Mouse (Mus musculus) embryonic facial prominence, embryonic 13.5 days (tissue): Measurements from ENCODE around the gene Exosc6. TPM values are rescaled to one million over a fixed set of nuclear protein-coding genes. Genes with fewer than 3 reads are reported as not detected.
"Not testable (repeated sequence)": the region's sequence is repeated elsewhere in the genome, so short reads cannot be mapped to it uniquely, and the experiment has no call there.

Source experiments
- ATAC-seq: fragments of 200-750 bp; cut with Nextera tagmentation; 2 replicates; pipeline ENCODE4 v1.8.0; 2017; ENCODE audit warnings: low read depth; ENCODE audit not compliant: insufficient number of reproducible peaks, insufficient read depth, low FRiP score, low TSS enrichment
- H3K27ac ChIP-seq: fragments of 300-500 bp; sonication (generic); 2 replicates; pipeline ENCODE4 v1.5.1; 2015; ENCODE audit warnings: moderate library complexity, mild to moderate bottlenecking, inconsistent platforms
- H3K27me3 ChIP-seq: fragments of 300-500 bp; sonication (generic); 2 replicates; pipeline ENCODE4 v1.6.1; 2015; ENCODE audit warnings: mild to moderate bottlenecking, inconsistent platforms
- H3K36me3 ChIP-seq: fragments of 300-500 bp; sonication (generic); 2 replicates; pipeline ENCODE4 v1.6.1; 2015; ENCODE audit warnings: mild to moderate bottlenecking, inconsistent platforms
- H3K4me1 ChIP-seq: fragments of 300-500 bp; sonication (generic); 2 replicates; pipeline ENCODE4 v1.6.1; 2015; ENCODE audit warnings: inconsistent platforms
- H3K4me2 ChIP-seq: fragments of 300-500 bp; sonication (generic); 2 replicates; pipeline ENCODE4 v1.6.1; 2015; ENCODE audit warnings: moderate library complexity, mild to moderate bottlenecking, inconsistent platforms
- H3K4me3 ChIP-seq: fragments of 300-500 bp; sonication (generic); 2 replicates; pipeline ENCODE4 v1.5.1; 2015; ENCODE audit warnings: mild to moderate bottlenecking, inconsistent platforms
- H3K9ac ChIP-seq: fragments of 300-500 bp; sonication (generic); 2 replicates; pipeline ENCODE4 v1.6.1; 2015; ENCODE audit warnings: mild to moderate bottlenecking, inconsistent platforms
- H3K9me3 ChIP-seq: fragments of 300-500 bp; sonication (generic); 2 replicates; pipeline ENCODE4 v1.6.1; 2016; ENCODE audit warnings: inconsistent platforms
- WGBS: fragments of 180-500 bp; shearing (Covaris S2); methylation state at CpG from one replicate; pipeline ENCODE4 v1.1.7; 2015; ENCODE audit warnings: mixed read lengths; 5-methylcytosine and 5-hydroxymethylcytosine counted together
- microRNA-seq: library from miRNA; unstranded; fragments of <30 nt; microRNA quantifications from one replicate; pipeline ENCODE4, GENCODE M21; 2016
- polyA plus RNA-seq: library from polyadenylated mRNA; unstranded; fragments of >200 nt; fragmentation: Nextera tagmentation; extraction: Ambion mirVana; gene quantifications from 2 replicates; pipeline ENCODE4 v1.2.1, GENCODE M21; 2015

The Exosc6 gene
- polyA plus RNA-seq, 1 experiment from 2014 or later: 14.6 TPM

GRCm38 (mm10) chr8:111093865-111094718 is 38.0 kb downstream of the Exosc6 start, which contains the start of gene Pdpr:
TSS of gene Pdpr (plus strand) at chr8:111094630.
- Histone ChIP-seq H3K36me3 (no peaks in the 10 kb centered on the region), H3K9me3 (no peaks in the 10 kb centered on the region), H3K27me3 (no peaks in the 10 kb centered on the region), H3K9ac (peak within 1 kb of the TSS; percentile 75), H3K4me1 (peaks cover 6% of the 10 kb centered on the region), H3K27ac (no peak within 1 kb of the TSS), H3K4me3 (peak within 1 kb of the TSS; percentile 63), H3K4me2 (peak within 1 kb of the TSS; percentile 82)
- 10% methylated on average over 38 of the region's 72 CpGs for WGBS
- peak; percentile 88 for ATAC-seq

GRCm38 (mm10) chr8:111094719-111095302 is 38.7 kb downstream of the Exosc6 start:
- peak overlapping the region; percentile 63 for H3K4me3 ChIP-seq
- not testable (repeated sequence) for H3K27ac ChIP-seq, H3K27me3 ChIP-seq

More at GRCm38 (mm10) chr8:111094719-111095302, 38.7 kb downstream of the Exosc6 start:
- H3K4me1 ChIP-seq, H3K9me3 ChIP-seq, H3K36me3 ChIP-seq: not testable (repeated sequence)
- under 1% methylated on average over 60 of the region's 69 CpGs for WGBS
- peak overlapping the region; percentile 82 for H3K4me2 ChIP-seq
- ATAC-seq: peak; percentile 63
- peak overlapping the region; percentile 75 for H3K9ac ChIP-seq

Small RNA genes within 50 kb of the gene (microRNA-seq; reads per million reads assigned to microRNA genes)
- not detected for gene Gm24103
- gene Mir3473d: not detected

Other genes starting within 250 kb of the Exosc6 start
- gene Cog4, start 209.7 kb upstream of the Exosc6 start, polyA plus RNA-seq: 82.9 and 83.8 TPM in 2 replicates
- gene Sf3b3, start 209.6 kb upstream of the Exosc6 start, polyA plus RNA-seq: 158 and 170 TPM in 2 replicates
- 13.0 and 15.2 TPM in 2 replicates for gene Fuk, start 153.9 kb upstream of the Exosc6 start, polyA plus RNA-seq
- 29.4 and 35.7 TPM in 2 replicates for gene St3gal2, start 136.4 kb upstream of the Exosc6 start, polyA plus RNA-seq
- 15.6 and 15.7 TPM in 2 replicates for gene Ddx19a, start 58.5 kb upstream of the Exosc6 start, polyA plus RNA-seq
- 4.3 and 5.8 TPM in 2 replicates for gene Ddx19b, start 24.6 kb upstream of the Exosc6 start, polyA plus RNA-seq
- 54.2 and 54.8 TPM in 2 replicates for gene Aars, start 23.2 kb upstream of the Exosc6 start, polyA plus RNA-seq
- 0.27 TPM in 1 of 2 replicates, not detected in the other for gene Clec18a, start 36.1 kb downstream of the Exosc6 start, polyA plus RNA-seq
- gene Pdpr, start 38.3 kb downstream of the Exosc6 start, polyA plus RNA-seq: 11.0 and 11.5 TPM in 2 replicates
- 80.4 and 92.3 TPM in 2 replicates for gene Glg1, start 202.9 kb downstream of the Exosc6 start, polyA plus RNA-seq
- 48.3 and 50.1 TPM in 2 replicates for gene Rfwd3, start 243.9 kb downstream of the Exosc6 start, polyA plus RNA-seq